Mouse (Mus musculus) lung, embryonic 16.5 days (tissue): Measurements from ENCODE around the gene Tbc1d17. TPM values are rescaled to one million over a fixed set of nuclear protein-coding genes. Genes with fewer than 3 reads are reported as not detected.
A peak's percentile ranks its signal among the peaks of the same experiment; 100 is the strongest.

ENCODE experiments used
- ATAC-seq: fragments of 200-750 bp; cut with Nextera tagmentation; 2 replicates; pipeline ENCODE4 v1.8.0; 2017; ENCODE audit warnings: low read depth, mild to moderate bottlenecking, moderate library complexity
- H3K27ac ChIP-seq: fragments of 300-500 bp; sonication (generic); 2 replicates; pipeline ENCODE4 v1.5.1; 2014; ENCODE audit warnings: mild to moderate bottlenecking, control low read depth, low read length
- H3K27me3 ChIP-seq: fragments of 300-500 bp; sonication (generic); 2 replicates; pipeline ENCODE4 v1.6.1; 2014; ENCODE audit warnings: low read depth, low read length, mixed read lengths; ENCODE audit not compliant: control insufficient read depth, insufficient read depth
- H3K36me3 ChIP-seq: fragments of 300-500 bp; sonication (generic); 2 replicates; pipeline ENCODE4 v1.6.1; 2014; ENCODE audit warnings: low read length; ENCODE audit not compliant: control insufficient read depth, insufficient read depth
- H3K4me1 ChIP-seq: fragments of 300-500 bp; sonication (generic); replicated peaks from 2 replicates; pipeline ENCODE4 v1.6.1; 2014; ENCODE audit warnings: low read length, mixed read lengths; ENCODE audit not compliant: control insufficient read depth, insufficient read depth
- H3K4me2 ChIP-seq: fragments of 300-500 bp; sonication (generic); 2 replicates; pipeline ENCODE4 v1.6.1; 2014; ENCODE audit warnings: low read depth, low read length, control low read depth
- H3K4me3 ChIP-seq: fragments of 300-500 bp; sonication (generic); 2 replicates; pipeline ENCODE4 v1.5.1; 2014; ENCODE audit warnings: mild to moderate bottlenecking, low read length, control low read depth
- H3K9ac ChIP-seq: fragments of 300-500 bp; sonication (generic); 2 replicates; pipeline ENCODE4 v1.6.1; 2014; ENCODE audit warnings: low read length, control low read depth
- H3K9me3 ChIP-seq: fragments of 300-500 bp; sonication (generic); 2 replicates; pipeline ENCODE4 v1.6.1; 2016; ENCODE audit warnings: low read length; ENCODE audit not compliant: control insufficient read depth
- WGBS: fragments of 180-500 bp; shearing (Covaris S2); extraction: QIAGEN DNeasy Blood & Tissue Kit; methylation state at CpG from one replicate; pipeline ENCODE4 v1.1.7; 2014; 5-methylcytosine and 5-hydroxymethylcytosine counted together
- polyA plus RNA-seq: library from polyadenylated mRNA; unstranded; fragments of >200 nt; fragmentation: Nextera tagmentation; extraction: Ambion mirVana; gene quantifications from 2 replicates; pipeline ENCODE4 v1.2.1, GENCODE M21; 2015

Gene Tbc1d17
- polyA plus RNA-seq, 1 experiment from 2014 or later = 84.4 TPM

GRCm38 (mm10) chr7:44864595-44865542 lies 16.0 kb upstream of the Tbc1d17 start:
- H3K27me3 ChIP-seq = no peaks in the 10 kb centered on the region
- H3K27ac ChIP-seq = peak overlapping the region; percentile 38
- H3K9me3 ChIP-seq = no peaks in the 10 kb centered on the region
- ATAC-seq = no peak
- H3K4me2 ChIP-seq = no peak overlapping the region
- no peak overlapping the region for H3K4me3 ChIP-seq
- H3K4me1 ChIP-seq = peaks cover 46% of the 10 kb centered on the region
- H3K36me3 ChIP-seq = peaks cover 35% of the 10 kb centered on the region
- whole genome bisulfite sequencing = 69% methylated on average over 24 of the region's 24 CpGs
- no peak overlapping the region for H3K9ac ChIP-seq

GRCm38 (mm10) chr7:44863982-44864494 lies 15.2 kb upstream of the Tbc1d17 start:
- peaks cover 35% of the 10 kb centered on the region for H3K36me3 ChIP-seq
- ATAC-seq = no peak
- no peaks in the 10 kb centered on the region for H3K27me3 ChIP-seq
- no peaks in the 10 kb centered on the region for H3K9me3 ChIP-seq
- no peak overlapping the region for H3K4me2 ChIP-seq
- 77% methylated on average over 11 of the region's 11 CpGs for WGBS
- H3K4me3 ChIP-seq = no peak overlapping the region
- H3K9ac ChIP-seq = no peak overlapping the region
- H3K4me1 ChIP-seq = peaks cover 46% of the 10 kb centered on the region
- H3K27ac ChIP-seq = no peak overlapping the region

GRCm38 (mm10) chr7:44863210-44863609 lies 14.3 kb upstream of the Tbc1d17 start:
- 88% methylated on average over 14 of the region's 14 CpGs for WGBS
- H3K27me3 ChIP-seq = no peaks in the 10 kb centered on the region
- peaks cover 46% of the 10 kb centered on the region for H3K4me1 ChIP-seq
- no peak overlapping the region for H3K4me2 ChIP-seq
- no peak overlapping the region for H3K9ac ChIP-seq
- H3K9me3 ChIP-seq = no peaks in the 10 kb centered on the region
- no peak overlapping the region for H3K27ac ChIP-seq
- no peak for ATAC-seq
- peaks cover 35% of the 10 kb centered on the region for H3K36me3 ChIP-seq
- H3K4me3 ChIP-seq = no peak overlapping the region

- no peak overlapping the region for H3K27ac ChIP-seq
- no peak overlapping the region for H3K4me3 ChIP-seq
- peaks cover 35% of the 10 kb centered on the region for H3K36me3 ChIP-seq
- H3K9ac ChIP-seq = no peak overlapping the region
- WGBS = 47% methylated on average over 8 of the region's 8 CpGs
- H3K4me2 ChIP-seq = no peak overlapping the region
- peaks cover 44% of the 10 kb centered on the region for H3K4me1 ChIP-seq
- no peak for ATAC-seq
- H3K9me3 ChIP-seq = no peaks in the 10 kb centered on the region
- no peaks in the 10 kb centered on the region for H3K27me3 ChIP-seq
Observed at GRCm38 (mm10) chr7:44862434-44862833, 13.6 kb upstream of the Tbc1d17 start.

- no peak for ATAC-seq
- Histone ChIP-seq H3K27ac (no peak overlapping the region), H3K9me3 (no peaks in the 10 kb centered on the region), H3K4me1 (peaks cover 38% of the 10 kb centered on the region), H3K27me3 (no peaks in the 10 kb centered on the region), H3K4me2 (no peak overlapping the region), H3K4me3 (no peak overlapping the region), H3K9ac (no peak overlapping the region), H3K36me3 (peaks cover 35% of the 10 kb centered on the region)
- WGBS = 70% methylated on average over 14 of the region's 14 CpGs
Observed at GRCm38 (mm10) chr7:44861429-44861816, 12.5 kb upstream of the Tbc1d17 start.

- Histone ChIP-seq H3K9me3 (no peaks in the 10 kb centered on the region), H3K9ac (peak overlapping the region; percentile 10; the same call in 1 of the 2 replicates), H3K4me2 (no peak overlapping the region), H3K4me3 (no peak overlapping the region), H3K27ac (peak overlapping the region; percentile 47), H3K4me1 (peaks cover 34% of the 10 kb centered on the region), H3K27me3 (no peaks in the 10 kb centered on the region), H3K36me3 (peaks cover 35% of the 10 kb centered on the region)
- 42% methylated on average over 22 of the region's 22 CpGs for WGBS
- ATAC-seq = peak; percentile 47
Observed at GRCm38 (mm10) chr7:44860576-44861428, 11.9 kb upstream of the Tbc1d17 start.

- H3K27ac ChIP-seq = no peak overlapping the region
- 89% methylated on average over 11 of the region's 11 CpGs for WGBS
- H3K4me1 ChIP-seq = peaks cover 31% of the 10 kb centered on the region
- H3K9me3 ChIP-seq = no peaks in the 10 kb centered on the region
- no peak overlapping the region for H3K4me2 ChIP-seq
- no peaks in the 10 kb centered on the region for H3K27me3 ChIP-seq
- ATAC-seq = no peak
- peaks cover 27% of the 10 kb centered on the region for H3K36me3 ChIP-seq
- H3K9ac ChIP-seq = no peak overlapping the region
- H3K4me3 ChIP-seq = no peak overlapping the region
Observed at GRCm38 (mm10) chr7:44859896-44860295, 11.0 kb upstream of the Tbc1d17 start.

GRCm38 (mm10) chr7:44857905-44858304 lies 9.0 kb upstream of the Tbc1d17 start:
- Histone ChIP-seq H3K27me3 (no peaks in the 10 kb centered on the region), H3K4me2 (peak overlapping the region; percentile 76), H3K9ac (peak overlapping the region; percentile 76), H3K4me1 (peaks cover 38% of the 10 kb centered on the region), H3K9me3 (no peaks in the 10 kb centered on the region), H3K36me3 (peaks cover 10% of the 10 kb centered on the region), H3K27ac (peak overlapping the region; percentile 85), H3K4me3 (peak overlapping the region; percentile 65)
- no peak for ATAC-seq
- 27% methylated on average over 8 of the region's 8 CpGs for WGBS
